Mouse (Mus musculus) forebrain, embryonic 11.5 days (tissue): ENCODE measurements around the gene Slc29a1. TPM values are rescaled to one million over a fixed set of nuclear protein-coding genes. Genes with fewer than 3 reads are reported as not detected.

Experiments
- ATAC-seq: fragments of 200-750 bp; cut with Nextera tagmentation; replicated peaks from 2 replicates; pipeline ENCODE4 v1.8.0; 2017; ENCODE audit warnings: moderate TSS enrichment; ENCODE audit not compliant: low FRiP score
- DNase-seq: peaks from one replicate; pipeline ENCODE4 v3.0.0-alpha.2; 2017; ENCODE audit warnings: low spot score
- H3K27ac ChIP-seq: fragments of 300-500 bp; sonication (generic); 2 replicates; pipeline ENCODE4 v1.5.1; 2014; ENCODE audit warnings: low read depth, low read length
- H3K27me3 ChIP-seq: fragments of 300-500 bp; sonication (generic); 2 replicates; pipeline ENCODE4 v1.6.1; 2014; ENCODE audit warnings: mild to moderate bottlenecking, low read length, mixed read lengths; ENCODE audit not compliant: control insufficient read depth, insufficient read depth
- H3K36me3 ChIP-seq: fragments of 300-500 bp; sonication (generic); 2 replicates; pipeline ENCODE4 v1.6.1; 2014; ENCODE audit warnings: mild to moderate bottlenecking, low read length, moderate library complexity, mixed read lengths; ENCODE audit not compliant: control insufficient read depth, insufficient read depth
- H3K4me1 ChIP-seq: fragments of 300-500 bp; sonication (generic); replicated peaks from 2 replicates; pipeline ENCODE4 v1.6.1; 2014; ENCODE audit warnings: low read length, mixed read lengths; ENCODE audit not compliant: control insufficient read depth, insufficient read depth
- H3K4me2 ChIP-seq: fragments of 300-500 bp; sonication (generic); 2 replicates; pipeline ENCODE4 v1.6.1; 2014; ENCODE audit warnings: low read depth, mild to moderate bottlenecking, low read length, moderate library complexity, mixed read lengths; ENCODE audit not compliant: severe bottlenecking
- H3K4me3 ChIP-seq: fragments of 300-500 bp; sonication (generic); 2 replicates; pipeline ENCODE4 v1.5.1; 2014; ENCODE audit warnings: low read depth, low read length
- H3K9ac ChIP-seq: fragments of 300-500 bp; sonication (generic); 2 replicates; pipeline ENCODE4 v1.6.1; 2014; ENCODE audit warnings: low read length
- H3K9me3 ChIP-seq: fragments of 300-500 bp; sonication (generic); 2 replicates; pipeline ENCODE4 v1.6.1; 2016; ENCODE audit warnings: low read length, mixed read lengths; ENCODE audit not compliant: control insufficient read depth
- WGBS: fragments of 180-500 bp; shearing (Covaris S2); extraction: QIAGEN DNeasy Blood & Tissue Kit; methylation state at CpG from one replicate; pipeline ENCODE4 v1.1.7; 2014; 5-methylcytosine and 5-hydroxymethylcytosine counted together
- polyA plus RNA-seq: library from polyadenylated mRNA; unstranded; fragments of >200 nt; fragmentation: Nextera tagmentation; extraction: Ambion mirVana; gene quantifications from 2 replicates; pipeline ENCODE4 v1.2.1, GENCODE M21; 2014

The Slc29a1 gene
- 56.7 TPM in 2 replicates for polyA plus RNA-seq

DNA sequence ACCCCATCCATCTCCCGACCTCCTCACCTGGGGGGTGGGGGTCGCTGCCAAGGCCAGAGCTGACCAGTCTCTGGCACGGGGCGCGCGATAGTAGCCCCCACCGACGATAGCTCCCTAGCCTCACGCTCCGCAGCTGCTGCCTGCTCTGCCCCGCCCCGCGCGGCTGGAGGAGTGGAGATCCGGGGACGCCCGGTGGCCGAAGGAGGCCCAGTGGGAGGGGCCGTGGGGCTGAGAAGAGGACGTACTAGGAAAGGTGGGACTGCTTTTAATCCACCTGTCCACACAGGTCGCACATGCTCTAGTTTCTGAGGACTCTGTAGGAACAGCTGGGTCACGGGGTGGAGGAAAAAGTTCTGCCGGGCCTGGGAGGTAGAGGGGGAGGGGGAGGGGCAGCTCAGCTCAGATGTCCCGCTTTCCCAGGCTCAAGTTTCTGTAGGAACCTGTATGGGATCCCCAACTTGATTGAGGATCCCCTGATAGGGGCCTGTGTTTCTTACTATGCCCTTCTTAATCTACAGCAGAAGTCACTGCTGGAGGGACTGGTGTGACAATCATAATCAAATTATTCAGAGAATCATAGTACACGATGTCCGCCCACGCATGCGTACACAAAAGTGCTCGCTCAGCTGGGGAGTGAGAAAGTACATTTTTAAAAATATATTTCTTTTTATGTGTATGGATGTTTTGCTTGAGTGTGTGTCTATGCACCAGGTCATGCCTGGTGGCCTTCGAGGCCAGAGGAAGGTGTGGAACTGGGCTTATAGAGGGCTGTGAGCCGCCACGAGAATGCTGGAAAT lies at the start of gene Slc29a1:
Gene Slc29a1, minus strand, starts transcription at position 161 of the 797 bp plus-strand sequence.
- DNase-seq: peak; percentile 74

DNA sequence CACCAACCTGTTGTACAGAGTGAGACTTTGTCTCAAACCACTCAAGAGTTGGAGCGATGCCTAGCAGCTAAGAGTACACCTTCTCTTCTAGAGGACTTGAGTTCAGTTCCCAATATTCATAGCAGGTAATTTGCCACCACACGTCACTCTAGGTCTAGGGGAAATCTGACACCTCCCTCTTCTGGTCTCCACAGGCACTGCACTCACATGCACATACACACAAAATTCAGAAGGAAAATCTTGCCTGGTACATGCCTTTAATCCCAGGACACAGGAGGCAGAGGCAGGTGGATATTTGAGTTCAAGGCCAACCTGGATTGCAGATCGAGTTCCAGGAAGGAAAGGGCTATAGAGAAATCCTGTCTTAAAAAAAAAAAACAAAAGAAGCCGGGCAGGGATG lies 44.8 kb upstream of the Slc29a1 start:
- no peak overlapping the region for H3K9ac ChIP-seq
- no peaks in the 10 kb centered on the region for H3K36me3 ChIP-seq
- no peak overlapping the region for H3K4me3 ChIP-seq
- ATAC-seq: no peak
- no peaks in the 10 kb centered on the region for H3K4me1 ChIP-seq
- H3K4me2 ChIP-seq: no peak overlapping the region
- no peaks in the 10 kb centered on the region for H3K27me3 ChIP-seq
- 90% methylated on average over 4 of the region's 4 CpGs for WGBS
- H3K9me3 ChIP-seq: no peaks in the 10 kb centered on the region
- no peak for DNase-seq
- H3K27ac ChIP-seq: no peak overlapping the region

More for the DNA sequence above, at the start of gene Slc29a1:
- ATAC-seq: 0 out of 2 replicates have a peak, but pooled peaks have one; percentile 19
- H3K4me1 ChIP-seq: peaks cover 18% of the 10 kb centered on the region
- peak within 1 kb of the TSS; percentile 80 for H3K4me2 ChIP-seq
- peak within 1 kb of the TSS; percentile 33 for H3K4me3 ChIP-seq
- peaks cover 26% of the 10 kb centered on the region for H3K27me3 ChIP-seq
- H3K27ac ChIP-seq: no peak within 1 kb of the TSS
- no peaks in the 10 kb centered on the region for H3K9me3 ChIP-seq
- no peaks in the 10 kb centered on the region for H3K36me3 ChIP-seq
- 14% methylated on average over 32 of the region's 32 CpGs for WGBS
- H3K9ac ChIP-seq: peak within 1 kb of the TSS; percentile 48

DNA sequence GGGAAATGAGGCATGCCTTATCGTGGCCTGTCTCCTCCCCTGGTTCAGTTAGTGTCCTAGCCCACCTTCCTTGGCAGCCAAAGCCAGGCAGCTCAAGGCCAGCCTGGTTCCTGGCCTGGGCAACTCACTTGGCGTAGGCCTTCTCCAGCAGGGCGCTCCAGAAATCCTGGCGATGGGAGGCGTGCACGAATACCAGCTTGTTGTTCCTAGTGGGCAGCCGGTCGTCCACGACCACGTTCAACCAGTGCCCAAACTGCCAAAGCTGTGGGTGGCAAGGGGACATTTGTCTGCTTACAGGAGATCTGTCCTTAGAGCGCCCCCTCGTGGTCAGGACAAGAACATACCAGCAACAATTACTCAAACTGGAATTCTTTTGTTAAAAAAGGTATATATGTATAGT lies 43.3 kb upstream of the Slc29a1 start:
- DNase-seq (peak; percentile 90), ATAC-seq (0 out of 2 replicates have a peak, but pooled peaks have one; percentile 33)

DNA sequence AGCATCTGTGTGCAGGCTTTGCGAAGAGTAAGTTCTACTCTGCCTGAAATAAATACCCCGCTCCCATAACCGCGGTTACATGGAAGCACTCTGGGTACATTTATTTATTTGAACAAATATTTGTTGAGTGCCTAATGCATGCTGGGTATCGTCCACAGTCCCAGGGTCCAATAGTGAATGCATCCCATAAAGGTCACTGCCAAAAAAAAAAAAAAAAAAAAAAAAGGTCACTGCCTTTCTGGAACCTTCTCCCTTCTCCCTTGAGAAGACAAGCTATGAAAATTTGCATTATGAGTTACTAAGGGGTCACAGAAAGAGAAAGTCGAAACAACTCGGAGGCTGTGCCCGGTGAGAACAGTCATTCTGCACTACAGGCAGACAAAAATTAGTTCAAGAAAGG lies 42.6 kb upstream of the Slc29a1 start:
- H3K27me3 ChIP-seq: no peaks in the 10 kb centered on the region
- 89% methylated on average over 8 of the region's 8 CpGs for WGBS
- no peak overlapping the region for H3K4me2 ChIP-seq
- H3K9me3 ChIP-seq: no peaks in the 10 kb centered on the region
- no peak overlapping the region for H3K4me3 ChIP-seq
- no peak overlapping the region for H3K9ac ChIP-seq
- no peaks in the 10 kb centered on the region for H3K4me1 ChIP-seq
- H3K27ac ChIP-seq: no peak overlapping the region
- DNase-seq (no peak), ATAC-seq (no peak)
- H3K36me3 ChIP-seq: no peaks in the 10 kb centered on the region

More for the DNA sequence above, 43.3 kb upstream of the Slc29a1 start:
- Histone ChIP-seq H3K27ac (no peak overlapping the region), H3K36me3 (no peaks in the 10 kb centered on the region), H3K4me2 (no peak overlapping the region), H3K4me3 (no peak overlapping the region), H3K27me3 (no peaks in the 10 kb centered on the region), H3K9me3 (no peaks in the 10 kb centered on the region), H3K4me1 (no peaks in the 10 kb centered on the region), H3K9ac (no peak overlapping the region)
- 24% methylated on average over 12 of the region's 12 CpGs for WGBS

DNA sequence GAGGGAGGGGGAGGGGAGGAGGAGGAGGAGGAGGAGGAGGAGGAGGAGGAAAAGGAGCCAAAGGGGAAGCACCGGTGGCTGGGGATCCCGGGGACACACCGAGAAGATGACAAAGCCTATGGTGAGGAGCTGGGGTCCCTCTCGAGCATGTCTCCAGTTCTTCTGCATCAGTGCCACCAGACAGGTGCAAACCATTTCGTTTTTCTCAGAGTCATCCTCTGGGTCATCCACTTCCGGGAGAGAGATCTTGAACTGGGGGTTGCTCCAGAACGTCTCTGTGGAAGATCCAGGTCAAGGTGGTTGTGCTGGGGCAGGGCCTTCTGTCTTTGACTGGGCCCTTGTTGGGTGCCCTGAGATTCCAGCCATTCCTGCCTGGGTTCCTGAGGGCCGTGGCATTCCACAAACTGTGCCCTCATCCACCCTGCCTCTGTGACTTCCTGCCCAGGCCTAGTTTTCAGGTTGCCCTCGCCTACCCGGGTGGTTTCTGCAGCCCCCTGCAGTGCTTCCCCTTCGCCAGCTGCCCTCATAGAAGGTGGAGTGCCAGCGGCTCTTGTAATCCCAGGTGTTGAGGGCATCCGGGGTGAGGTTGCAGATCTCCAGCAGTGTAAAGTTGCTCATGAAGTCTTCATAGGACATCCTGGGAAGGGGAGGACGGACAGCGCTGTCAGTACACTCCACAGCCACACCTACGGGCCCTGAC lies 39.3 kb upstream of the Slc29a1 start:
- WGBS: 81% methylated on average over 16 of the region's 16 CpGs

DNA sequence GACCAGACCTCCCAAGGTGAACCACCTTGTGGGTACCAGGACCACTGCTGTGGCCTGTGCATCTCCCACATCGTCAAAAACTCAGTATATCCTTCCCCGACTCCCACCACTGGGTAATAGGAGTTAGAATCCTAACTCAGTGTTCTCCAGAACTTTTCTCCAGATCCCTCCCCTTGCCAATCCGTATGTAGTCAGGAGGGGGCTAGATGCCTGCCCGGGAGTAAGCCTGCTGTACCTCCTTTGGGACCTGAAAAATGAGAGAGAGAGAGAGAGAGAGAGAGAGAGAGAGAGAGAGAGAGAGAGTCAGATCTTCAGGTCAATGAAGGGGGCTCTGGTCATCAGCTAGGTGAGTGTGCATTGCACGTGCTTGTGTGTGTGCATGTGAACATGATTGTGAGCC lies 34.6 kb upstream of the Slc29a1 start:
- H3K9me3 ChIP-seq: no peaks in the 10 kb centered on the region
- no peak overlapping the region for H3K4me3 ChIP-seq
- no peak for DNase-seq
- H3K27me3 ChIP-seq: no peaks in the 10 kb centered on the region
- no peaks in the 10 kb centered on the region for H3K36me3 ChIP-seq
- no peak overlapping the region for H3K9ac ChIP-seq
- no peaks in the 10 kb centered on the region; the same call in 1 of the 2 replicates for H3K4me1 ChIP-seq
- ATAC-seq: no peak
- H3K4me2 ChIP-seq: no peak overlapping the region
- WGBS: 75% methylated on average over 5 of the region's 5 CpGs
- no peak overlapping the region for H3K27ac ChIP-seq

More for the DNA sequence above, 39.3 kb upstream of the Slc29a1 start:
- Histone ChIP-seq H3K4me1 (no peaks in the 10 kb centered on the region), H3K4me3 (no peak overlapping the region), H3K9ac (no peak overlapping the region), H3K27ac (no peak overlapping the region), H3K9me3 (no peaks in the 10 kb centered on the region), H3K4me2 (no peak overlapping the region), H3K27me3 (no peaks in the 10 kb centered on the region), H3K36me3 (no peaks in the 10 kb centered on the region)
- ATAC-seq (no peak), DNase-seq (no peak)

DNA sequence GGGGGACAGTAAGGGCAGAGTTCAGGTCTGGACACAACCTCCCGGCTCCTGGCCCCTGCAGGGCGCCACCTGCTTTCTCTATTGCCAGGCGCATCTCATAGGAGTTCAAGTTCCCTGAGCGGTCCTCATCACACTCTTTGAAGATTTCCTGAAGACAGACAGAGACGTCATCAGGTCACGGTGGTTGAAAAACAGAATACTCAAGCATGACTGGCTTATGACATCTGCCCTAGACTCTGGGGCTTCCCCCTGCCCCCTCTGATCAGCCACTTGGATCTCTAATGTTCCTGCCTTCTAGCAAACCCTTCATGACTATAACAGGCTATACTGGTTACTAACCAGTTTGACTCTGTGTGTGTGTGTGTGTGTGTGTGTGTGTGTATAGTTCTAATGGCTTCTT lies 32.5 kb upstream of the Slc29a1 start:
- Histone ChIP-seq H3K27me3 (no peaks in the 10 kb centered on the region), H3K4me3 (no peak overlapping the region), H3K4me2 (no peak overlapping the region), H3K36me3 (no peaks in the 10 kb centered on the region), H3K27ac (no peak overlapping the region), H3K4me1 (no peaks in the 10 kb centered on the region; the same call in 1 of the 2 replicates), H3K9me3 (no peaks in the 10 kb centered on the region), H3K9ac (no peak overlapping the region)
- DNase-seq: no peak
- no peak for ATAC-seq
- 78% methylated on average over 6 of the region's 6 CpGs for WGBS

DNA sequence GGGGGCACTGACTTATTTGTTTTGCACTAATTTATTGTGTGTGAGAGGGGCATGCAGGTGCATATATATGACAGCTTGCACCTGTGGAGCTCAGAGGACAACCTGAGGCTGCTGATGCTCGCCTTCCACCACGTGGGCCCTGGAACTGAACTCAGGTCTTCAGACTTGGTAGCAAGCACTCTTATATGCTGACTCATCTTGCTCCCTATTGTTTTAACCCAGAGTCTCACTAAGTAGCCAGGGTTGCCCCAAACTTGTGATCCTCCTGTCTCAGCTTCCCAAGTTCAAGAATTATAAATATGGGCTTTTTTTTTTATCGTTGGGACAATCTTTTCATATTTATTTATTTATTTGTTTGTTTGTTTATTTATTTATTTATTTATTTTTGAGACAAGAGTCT lies 31.6 kb upstream of the Slc29a1 start:
- DNase-seq (no peak), ATAC-seq (no peak; the same call in 1 of the 2 replicates)
- no peaks in the 10 kb centered on the region for H3K9me3 ChIP-seq
- 54% methylated on average over 3 of the region's 3 CpGs for WGBS
- H3K9ac ChIP-seq: no peak overlapping the region
- H3K27ac ChIP-seq: no peak overlapping the region
- H3K4me3 ChIP-seq: peak overlapping the region; percentile 38; the same call in 1 of the 2 replicates
- peak overlapping the region; percentile 89 for H3K4me2 ChIP-seq
- no peaks in the 10 kb centered on the region for H3K27me3 ChIP-seq
- no peaks in the 10 kb centered on the region for H3K36me3 ChIP-seq
- no peaks in the 10 kb centered on the region; the same call in 1 of the 2 replicates for H3K4me1 ChIP-seq
